Mouse (Mus musculus) skeletal muscle tissue, adult 2 months (tissue): ENCODE data around the gene Chd4.
"Not testable (repeated sequence)": the region's sequence is repeated elsewhere in the genome, so short reads cannot be mapped to it uniquely, and the experiment has no call there.

ENCODE experiments used
- DNase-seq: peaks from one replicate; pipeline ENCODE4 v3.0.0-alpha.2; 2012; ENCODE audit warnings: low read depth, low spot score

Chd4 gene

GRCm38 (mm10) chr6:125160558-125160853 is 64.7 kb downstream of the Chd4 start:
- DNase-seq, result no peak

- peak; percentile 86 for DNase-seq
These were observed 65.3 kb downstream of the Chd4 start for GRCm38 (mm10) chr6:125160854-125161760.

- DNase-seq, result not testable (repeated sequence)
These were observed 66.2 kb downstream of the Chd4 start for GRCm38 (mm10) chr6:125161971-125162370.

- not testable (repeated sequence) for DNase-seq
These were observed 67.0 kb downstream of the Chd4 start for GRCm38 (mm10) chr6:125162615-125163305.

GRCm38 (mm10) chr6:125163801-125164657 is 68.2 kb downstream of the Chd4 start:
- DNase-seq, result peak; percentile 94

- DNase-seq, result peak; percentile 82
These were observed 69.0 kb downstream of the Chd4 start for GRCm38 (mm10) chr6:125164672-125165327.

- peak; percentile 99 for DNase-seq
These were observed 69.6 kb downstream of the Chd4 start for GRCm38 (mm10) chr6:125165328-125165891.

GRCm38 (mm10) chr6:125166051-125166751 is 70.4 kb downstream of the Chd4 start, which contains the start of gene Gapdh:
Gapdh (minus strand) TSS chr6:125166467.
- DNase-seq, result peak; percentile 96

- peak; percentile 97 for DNase-seq
These were observed 71.3 kb downstream of the Chd4 start for GRCm38 (mm10) chr6:125166861-125167650.

- DNase-seq, result no peak
These were observed 72.3 kb downstream of the Chd4 start for GRCm38 (mm10) chr6:125168086-125168485.

GRCm38 (mm10) chr6:125170194-125170593 is 74.4 kb downstream of the Chd4 start:
- DNase-seq, result no peak

- DNase-seq, result no peak
These were observed 76.7 kb downstream of the Chd4 start for GRCm38 (mm10) chr6:125172474-125172873.

- DNase-seq, result no peak
These were observed 77.5 kb downstream of the Chd4 start for GRCm38 (mm10) chr6:125173256-125173655.

- DNase-seq, result no peak
These were observed 79.7 kb downstream of the Chd4 start for GRCm38 (mm10) chr6:125175469-125175868.

- no peak for DNase-seq
These were observed 83.8 kb downstream of the Chd4 start for GRCm38 (mm10) chr6:125179601-125180000.
